Mouse (Mus musculus) T-helper 1 cell (primary cell): ENCODE measurements at regions not wholly inside any gene's neighbourhood (a gene's known extent, or its start where the extent isn't known, plus 50 kb on each side); places are given as distances from the start of the nearest gene placed in this dataset.
"Not testable (repeated sequence)": the region's sequence is repeated elsewhere in the genome, so short reads cannot be mapped to it uniquely, and the experiment has no call there.

Source experiments
- in situ Hi-C: fragments of 300-600 bp; cut with MboI, MseI; formaldehyde crosslinking; loops from one replicate; pipeline ENCODE4 v1.15.1; 2025; ENCODE audit warnings: high pct_unique_total_duplicates

GRCm38 (mm10) chr8:26731111-26731510, 246.0 kb upstream of the Zfp703 start:
- in situ Hi-C loops: no loop called here

- in situ Hi-C loops: no loop called here
Measured at GRCm38 (mm10) chr8:26744424-26744823, 232.7 kb upstream of the Zfp703 start.

GRCm38 (mm10) chr8:26746811-26747210, 230.3 kb upstream of the Zfp703 start:
- in situ Hi-C loops: no loop called here

GRCm38 (mm10) chr8:26747241-26747972, 229.7 kb upstream of the Zfp703 start:
- in situ Hi-C loops: no loop called here

- in situ Hi-C loops: no loop called here
Measured at GRCm38 (mm10) chr8:26748161-26748971, 228.8 kb upstream of the Zfp703 start.

- in situ Hi-C loops: no loop called here
Measured at GRCm38 (mm10) chr8:26748972-26749291, 228.2 kb upstream of the Zfp703 start.

- in situ Hi-C loops: no loop called here
Measured at GRCm38 (mm10) chr8:26750120-26750519, 227.0 kb upstream of the Zfp703 start.

GRCm38 (mm10) chr8:26751651-26752050, 225.5 kb upstream of the Zfp703 start:
- in situ Hi-C loops: no loop called here

GRCm38 (mm10) chr8:26756452-26756851, 220.7 kb upstream of the Zfp703 start:
- in situ Hi-C loops: no loop called here

GRCm38 (mm10) chr8:26760726-26761125, 216.4 kb upstream of the Zfp703 start:
- in situ Hi-C loops: no loop called here

- in situ Hi-C loops: no loop called here
Measured at GRCm38 (mm10) chr8:26762942-26763778, 214.0 kb upstream of the Zfp703 start.

- in situ Hi-C loops: no loop called here
Measured at GRCm38 (mm10) chr8:26768474-26769229, 208.5 kb upstream of the Zfp703 start.

- in situ Hi-C loops: no loop called here
Measured at GRCm38 (mm10) chr8:26770424-26770886, 206.7 kb upstream of the Zfp703 start.

- in situ Hi-C loops: no loop called here
Measured at GRCm38 (mm10) chr8:26778917-26779537, 198.1 kb upstream of the Zfp703 start.

- in situ Hi-C loops: no loop called here
Measured at GRCm38 (mm10) chr8:26780515-26780914, 196.6 kb upstream of the Zfp703 start.

GRCm38 (mm10) chr8:26782936-26783335, 194.2 kb upstream of the Zfp703 start:
- in situ Hi-C loops: not testable (repeated sequence)

GRCm38 (mm10) chr8:26784381-26784780, 192.7 kb upstream of the Zfp703 start:
- in situ Hi-C loops: no loop called here

GRCm38 (mm10) chr8:26791795-26792194, 185.3 kb upstream of the Zfp703 start:
- in situ Hi-C loops: no loop called here

GRCm38 (mm10) chr8:26793606-26794292, 183.4 kb upstream of the Zfp703 start:
- in situ Hi-C loops: no loop called here

- in situ Hi-C loops: no loop called here
Measured at GRCm38 (mm10) chr8:26794411-26794810, 182.7 kb upstream of the Zfp703 start.
